Mouse (Mus musculus) intestine, embryonic 16.5 days (tissue): Measurements from ENCODE around the gene Dlg2. TPM values are rescaled to one million over a fixed set of nuclear protein-coding genes. Genes with fewer than 3 reads are reported as not detected.

ENCODE experiments used
- ATAC-seq: fragments of 200-750 bp; cut with Nextera tagmentation; 2 replicates; pipeline ENCODE4 v1.8.0; 2017; ENCODE audit warnings: moderate TSS enrichment, moderate library complexity
- H3K27ac ChIP-seq: fragments of 300-500 bp; sonication (generic); 2 replicates; pipeline ENCODE4 v1.5.1; 2014; ENCODE audit warnings: mild to moderate bottlenecking, low read length
- H3K27me3 ChIP-seq: fragments of 300-500 bp; sonication (generic); replicated peaks from 2 replicates; pipeline ENCODE4 v1.6.1; 2014; ENCODE audit warnings: low read length, control low read depth, mixed read lengths; ENCODE audit not compliant: control insufficient read depth, insufficient read depth
- H3K36me3 ChIP-seq: fragments of 300-500 bp; sonication (generic); 2 replicates; pipeline ENCODE4 v1.6.1; 2014; ENCODE audit warnings: low read length, control low read depth; ENCODE audit not compliant: control insufficient read depth, insufficient read depth
- H3K4me1 ChIP-seq: fragments of 300-500 bp; sonication (generic); 2 replicates; pipeline ENCODE4 v1.6.1; 2014; ENCODE audit warnings: low read length, control low read depth, mixed read lengths; ENCODE audit not compliant: control insufficient read depth, insufficient read depth
- H3K4me2 ChIP-seq: fragments of 300-500 bp; sonication (generic); 2 replicates; pipeline ENCODE4 v1.6.1; 2014; ENCODE audit warnings: low read depth, low read length, control low read depth
- H3K4me3 ChIP-seq: fragments of 300-500 bp; sonication (generic); 2 replicates; pipeline ENCODE4 v1.5.1; 2014; ENCODE audit warnings: mild to moderate bottlenecking, low read length
- H3K9ac ChIP-seq: fragments of 300-500 bp; sonication (generic); 2 replicates; pipeline ENCODE4 v1.6.1; 2014; ENCODE audit warnings: low read depth, low read length
- H3K9me3 ChIP-seq: fragments of 300-500 bp; sonication (generic); 2 replicates; pipeline ENCODE4 v1.6.1; 2016; ENCODE audit warnings: low read length, control low read depth; ENCODE audit not compliant: control insufficient read depth
- WGBS: fragments of 180-500 bp; shearing (Covaris S2); extraction: QIAGEN DNeasy Blood & Tissue Kit; methylation state at CpG from one replicate; pipeline ENCODE4 v1.1.7; 2014; 5-methylcytosine and 5-hydroxymethylcytosine counted together
- polyA plus RNA-seq: library from polyadenylated mRNA; unstranded; fragments of >200 nt; fragmentation: Nextera tagmentation; extraction: Ambion mirVana; gene quantifications from 2 replicates; pipeline ENCODE4 v1.2.1, GENCODE M21; 2015

The Dlg2 gene
- polyA plus RNA-seq, 1 experiment from 2014 or later: 3.9 TPM

DNA sequence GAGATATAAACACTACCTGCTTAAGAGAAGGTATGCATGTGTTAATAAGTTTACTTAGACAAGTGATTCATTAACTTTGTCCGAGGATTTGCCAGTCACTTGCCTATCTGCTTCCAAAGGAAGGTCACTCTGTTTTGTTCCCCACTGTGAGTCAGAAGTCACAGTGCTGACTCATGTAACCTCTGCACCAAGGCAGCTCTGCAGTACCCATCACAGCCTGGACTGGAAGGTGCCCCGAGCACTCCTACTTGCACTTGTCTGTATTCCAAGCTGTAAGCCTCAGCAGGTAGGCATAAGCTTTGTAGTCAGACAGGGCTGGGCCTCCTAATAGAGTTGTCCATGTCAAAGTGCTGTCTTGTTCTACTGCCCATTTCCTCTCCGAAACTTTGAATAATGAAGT is 1782.2 kb downstream of the Dlg2 start:
- H3K27me3 ChIP-seq: no peaks in the 10 kb centered on the region
- H3K27ac ChIP-seq: no peak overlapping the region
- no peaks in the 10 kb centered on the region for H3K36me3 ChIP-seq
- no peaks in the 10 kb centered on the region for H3K4me1 ChIP-seq
- no peak overlapping the region for H3K4me2 ChIP-seq
- WGBS: 57% methylated on average over 3 of the region's 3 CpGs
- peak; percentile 95 for ATAC-seq
- H3K9me3 ChIP-seq: no peaks in the 10 kb centered on the region
- H3K4me3 ChIP-seq: no peak overlapping the region
- no peak overlapping the region for H3K9ac ChIP-seq

GRCm38 (mm10) chr7:92264325-92264724 is 1787.9 kb downstream of the Dlg2 start:
- H3K27me3 ChIP-seq: no peaks in the 10 kb centered on the region
- H3K4me3 ChIP-seq: no peak overlapping the region
- 96% methylated on average over 3 of the region's 3 CpGs for WGBS
- no peaks in the 10 kb centered on the region for H3K9me3 ChIP-seq
- no peaks in the 10 kb centered on the region for H3K4me1 ChIP-seq
- no peaks in the 10 kb centered on the region for H3K36me3 ChIP-seq
- ATAC-seq: no peak
- no peak overlapping the region for H3K9ac ChIP-seq
- H3K4me2 ChIP-seq: no peak overlapping the region
- H3K27ac ChIP-seq: no peak overlapping the region

GRCm38 (mm10) chr7:92264964-92265363 is 1788.5 kb downstream of the Dlg2 start:
- Histone ChIP-seq H3K27ac (no peak overlapping the region), H3K4me3 (no peak overlapping the region), H3K36me3 (no peaks in the 10 kb centered on the region), H3K4me2 (no peak overlapping the region), H3K27me3 (no peaks in the 10 kb centered on the region), H3K9ac (no peak overlapping the region), H3K9me3 (no peaks in the 10 kb centered on the region), H3K4me1 (no peaks in the 10 kb centered on the region)
- ATAC-seq: no peak

DNA sequence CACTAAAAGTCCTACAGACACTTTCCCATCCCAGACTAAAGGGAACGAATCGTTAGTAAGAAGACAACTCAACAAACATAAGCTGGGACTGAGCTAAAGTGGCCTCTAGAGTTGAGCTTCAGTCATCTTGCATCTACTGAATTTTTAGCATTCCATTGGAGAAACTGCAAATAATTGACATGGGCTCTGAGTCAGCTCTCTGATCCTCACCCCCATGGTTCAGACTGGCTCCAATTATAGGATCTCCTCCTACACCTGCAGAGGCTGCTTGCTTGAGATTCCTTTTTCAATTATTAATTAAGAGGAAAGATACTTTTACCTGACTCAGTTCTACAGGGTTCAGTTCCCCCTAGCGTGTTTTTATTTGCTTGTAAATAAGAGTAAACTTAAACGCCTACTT is 1798.9 kb downstream of the Dlg2 start:
- no peak overlapping the region for H3K4me3 ChIP-seq
- H3K27me3 ChIP-seq: no peaks in the 10 kb centered on the region
- no peak overlapping the region for H3K9ac ChIP-seq
- no peaks in the 10 kb centered on the region for H3K4me1 ChIP-seq
- WGBS: 70% methylated on average over 4 of the region's 4 CpGs
- H3K4me2 ChIP-seq: no peak overlapping the region
- no peaks in the 10 kb centered on the region for H3K9me3 ChIP-seq
- no peak overlapping the region for H3K27ac ChIP-seq
- no peaks in the 10 kb centered on the region for H3K36me3 ChIP-seq
- no peak for ATAC-seq

DNA sequence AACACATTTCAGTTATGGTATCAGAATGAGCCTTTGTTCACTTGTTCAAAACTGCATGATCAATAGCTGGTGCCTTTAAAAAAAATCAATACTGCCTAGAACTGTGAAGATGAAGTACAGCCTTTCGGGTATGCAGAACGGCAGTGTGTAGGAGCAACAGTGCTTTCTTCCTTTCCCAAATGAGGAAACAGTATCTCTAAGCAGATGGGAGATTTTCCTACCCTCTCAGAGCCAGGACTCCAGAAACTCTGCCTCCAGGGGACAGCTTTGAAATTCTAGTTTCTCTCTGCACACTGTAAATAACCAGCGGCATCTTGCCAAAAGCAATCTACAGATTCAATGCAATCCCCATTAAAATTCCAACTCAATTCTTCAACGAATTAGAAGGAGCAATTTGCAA is 1801.2 kb downstream of the Dlg2 start:
- H3K36me3 ChIP-seq: no peaks in the 10 kb centered on the region
- H3K9ac ChIP-seq: no peak overlapping the region
- no peaks in the 10 kb centered on the region for H3K27me3 ChIP-seq
- no peak overlapping the region for H3K4me3 ChIP-seq
- no peak for ATAC-seq
- H3K4me1 ChIP-seq: no peaks in the 10 kb centered on the region
- no peak overlapping the region for H3K4me2 ChIP-seq
- no peaks in the 10 kb centered on the region for H3K9me3 ChIP-seq
- 66% methylated on average over 4 of the region's 4 CpGs for WGBS
- no peak overlapping the region for H3K27ac ChIP-seq

DNA sequence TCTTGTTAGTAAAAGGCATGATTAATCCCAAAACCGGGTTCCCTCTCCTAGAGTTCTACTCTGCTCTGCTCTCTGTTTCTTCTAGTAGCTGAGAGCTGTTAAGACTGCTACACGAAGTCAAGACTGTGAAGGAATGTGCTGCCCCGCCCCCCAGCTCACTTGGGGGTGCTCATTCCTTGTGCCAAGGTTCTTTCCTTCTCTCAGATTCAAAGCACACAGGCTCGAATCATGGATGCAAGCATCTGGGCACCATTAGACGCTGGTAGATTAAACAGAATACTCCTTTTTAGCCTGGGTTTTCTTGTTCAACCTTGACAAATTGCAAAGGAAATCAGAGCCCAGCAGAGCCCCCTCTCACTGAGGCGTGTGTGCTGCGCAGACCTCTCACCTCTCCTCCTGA is 1804.5 kb downstream of the Dlg2 start:
- H3K4me3 ChIP-seq: no peak overlapping the region
- H3K4me1 ChIP-seq: no peaks in the 10 kb centered on the region
- ATAC-seq: no peak
- H3K9ac ChIP-seq: no peak overlapping the region
- 28% methylated on average over 7 of the region's 7 CpGs for WGBS
- no peaks in the 10 kb centered on the region for H3K27me3 ChIP-seq
- no peak overlapping the region for H3K4me2 ChIP-seq
- no peaks in the 10 kb centered on the region for H3K9me3 ChIP-seq
- H3K27ac ChIP-seq: no peak overlapping the region
- no peaks in the 10 kb centered on the region for H3K36me3 ChIP-seq

GRCm38 (mm10) chr7:92287058-92287457 is 1810.6 kb downstream of the Dlg2 start:
- H3K27me3 ChIP-seq: no peaks in the 10 kb centered on the region
- no peak overlapping the region for H3K9ac ChIP-seq
- H3K4me3 ChIP-seq: no peak overlapping the region
- no peak overlapping the region for H3K4me2 ChIP-seq
- H3K27ac ChIP-seq: no peak overlapping the region
- ATAC-seq: no peak
- no peaks in the 10 kb centered on the region for H3K36me3 ChIP-seq
- no peaks in the 10 kb centered on the region for H3K4me1 ChIP-seq
- no peaks in the 10 kb centered on the region for H3K9me3 ChIP-seq
- 27% methylated on average over 1 of the region's 1 CpGs for WGBS

DNA sequence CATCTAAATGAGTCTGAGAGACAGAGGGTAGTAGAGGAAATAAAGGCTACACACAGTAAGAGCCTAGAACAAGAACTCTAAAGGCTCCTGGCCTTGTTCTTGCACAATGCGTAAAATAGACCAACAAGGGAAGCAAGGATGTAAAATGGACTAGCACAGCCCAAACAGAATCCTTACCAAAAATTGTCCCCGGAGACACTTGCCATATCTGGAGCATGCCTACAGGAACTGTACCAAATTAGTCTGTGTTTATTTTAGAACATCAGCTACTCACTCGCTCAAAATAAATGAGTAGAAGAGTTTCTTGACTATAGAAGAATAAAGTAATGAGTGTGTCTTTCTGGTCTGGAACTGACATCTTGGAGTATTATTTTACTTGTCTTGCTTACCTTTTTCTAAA is 1812.3 kb downstream of the Dlg2 start:
- H3K9ac ChIP-seq: no peak overlapping the region
- H3K4me3 ChIP-seq: no peak overlapping the region
- 89% methylated on average over 3 of the region's 3 CpGs for WGBS
- ATAC-seq: no peak
- no peaks in the 10 kb centered on the region for H3K9me3 ChIP-seq
- H3K4me2 ChIP-seq: no peak overlapping the region
- H3K4me1 ChIP-seq: no peaks in the 10 kb centered on the region
- no peaks in the 10 kb centered on the region for H3K36me3 ChIP-seq
- H3K27ac ChIP-seq: no peak overlapping the region
- no peaks in the 10 kb centered on the region for H3K27me3 ChIP-seq

- 80% methylated on average over 8 of the region's 8 CpGs for WGBS
- no peaks in the 10 kb centered on the region for H3K4me1 ChIP-seq
- ATAC-seq: no peak
- H3K4me3 ChIP-seq: no peak overlapping the region
- H3K9me3 ChIP-seq: no peaks in the 10 kb centered on the region
- no peak overlapping the region for H3K9ac ChIP-seq
- H3K27ac ChIP-seq: no peak overlapping the region
- no peaks in the 10 kb centered on the region for H3K27me3 ChIP-seq
- no peak overlapping the region for H3K4me2 ChIP-seq
- H3K36me3 ChIP-seq: no peaks in the 10 kb centered on the region
Measured at GRCm38 (mm10) chr7:92292918-92293518, 1816.5 kb downstream of the Dlg2 start.

GRCm38 (mm10) chr7:92301046-92301445 is 1824.6 kb downstream of the Dlg2 start:
- no peak for ATAC-seq
- 50% methylated on average over 2 of the region's 2 CpGs for WGBS
- no peaks in the 10 kb centered on the region for H3K9me3 ChIP-seq
- H3K36me3 ChIP-seq: no peaks in the 10 kb centered on the region
- H3K27me3 ChIP-seq: no peaks in the 10 kb centered on the region
- no peak overlapping the region for H3K4me2 ChIP-seq
- no peak overlapping the region for H3K9ac ChIP-seq
- no peaks in the 10 kb centered on the region for H3K4me1 ChIP-seq
- no peak overlapping the region for H3K4me3 ChIP-seq
- no peak overlapping the region for H3K27ac ChIP-seq
